Mouse (Mus musculus) liver, embryonic 12.5 days (tissue): ENCODE data around the gene Cldn16. TPM values are rescaled to one million over a fixed set of nuclear protein-coding genes. Genes with fewer than 3 reads are reported as not detected.

ENCODE experiments used
- ATAC-seq: fragments of 200-750 bp; cut with Nextera tagmentation; 2 replicates; pipeline ENCODE4 v1.8.0; 2017; ENCODE audit warnings: moderate number of reproducible peaks, mild to moderate bottlenecking, moderate library complexity
- H3K27ac ChIP-seq: fragments of 300-500 bp; sonication (generic); 2 replicates; pipeline ENCODE4 v1.5.1; 2016; ENCODE audit warnings: mild to moderate bottlenecking
- H3K27me3 ChIP-seq: fragments of 300-500 bp; sonication (generic); replicated peaks from 2 replicates; pipeline ENCODE4 v1.6.1; 2016; ENCODE audit warnings: mild to moderate bottlenecking, moderate library complexity
- H3K36me3 ChIP-seq: fragments of 300-500 bp; sonication (generic); 2 replicates; pipeline ENCODE4 v1.6.1; 2016; ENCODE audit warnings: mild to moderate bottlenecking, moderate library complexity
- H3K4me1 ChIP-seq: fragments of 300-500 bp; sonication (generic); 2 replicates; pipeline ENCODE4 v1.6.1; 2016
- H3K4me2 ChIP-seq: fragments of 300-500 bp; sonication (generic); 2 replicates; pipeline ENCODE4 v1.6.1; 2016; ENCODE audit warnings: mild to moderate bottlenecking, moderate library complexity
- H3K4me3 ChIP-seq: fragments of 300-500 bp; sonication (generic); 2 replicates; pipeline ENCODE4 v1.5.1; 2016; ENCODE audit warnings: mild to moderate bottlenecking, moderate library complexity
- H3K9ac ChIP-seq: fragments of 300-500 bp; sonication (generic); 2 replicates; pipeline ENCODE4 v1.6.1; 2016; ENCODE audit warnings: mild to moderate bottlenecking, moderate library complexity
- H3K9me3 ChIP-seq: fragments of 300-500 bp; sonication (generic); replicated peaks from 2 replicates; pipeline ENCODE4 v1.6.1; 2016; ENCODE audit warnings: mild to moderate bottlenecking, moderate library complexity
- WGBS: fragments of 180-500 bp; shearing (Covaris S2); methylation state at CpG from one replicate; pipeline ENCODE4 v1.1.7; 2016; ENCODE audit not compliant: insufficient replicate concordance; 5-methylcytosine and 5-hydroxymethylcytosine counted together
- polyA plus RNA-seq: library from polyadenylated mRNA; unstranded; fragments of >200 nt; fragmentation: Nextera tagmentation; extraction: Ambion mirVana; gene quantifications from 2 replicates; pipeline ENCODE4 v1.2.1, GENCODE M21; 2016

The Cldn16 gene
- not detected in 2 replicates for polyA plus RNA-seq

DNA sequence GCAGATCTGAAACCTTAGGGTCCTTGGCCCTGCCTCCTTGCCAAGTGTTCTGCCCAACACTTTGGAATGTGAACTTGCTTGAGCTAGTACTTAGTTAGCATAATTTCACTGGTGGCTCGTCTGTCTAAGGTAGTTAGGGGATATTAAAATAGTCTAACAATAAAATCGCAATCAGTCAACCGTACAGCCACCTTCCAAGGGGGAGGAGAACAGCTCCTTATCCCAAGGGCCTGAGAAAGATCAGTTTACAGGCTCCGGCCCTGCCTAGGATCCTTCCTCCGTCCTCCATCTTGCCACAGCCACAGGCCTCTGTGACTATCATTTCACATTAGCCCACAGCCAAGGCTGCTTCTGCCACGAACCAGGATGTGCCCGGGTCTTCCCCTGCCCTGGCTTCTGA is at the start of gene Cldn16:
Gene Cldn16, plus strand, starts transcription at position 301 of the 400 bp plus-strand sequence.
- H3K4me3 ChIP-seq = no peak within 1 kb of the TSS
- H3K36me3 ChIP-seq = no peaks in the 10 kb centered on the region
- 70% methylated on average over 7 of the region's 7 CpGs for WGBS
- no peak for ATAC-seq
- no peaks in the 10 kb centered on the region for H3K4me1 ChIP-seq
- no peak within 1 kb of the TSS for H3K4me2 ChIP-seq
- H3K9me3 ChIP-seq = no peaks in the 10 kb centered on the region
- no peaks in the 10 kb centered on the region for H3K27me3 ChIP-seq
- H3K27ac ChIP-seq = no peak within 1 kb of the TSS
- H3K9ac ChIP-seq = no peak within 1 kb of the TSS

DNA sequence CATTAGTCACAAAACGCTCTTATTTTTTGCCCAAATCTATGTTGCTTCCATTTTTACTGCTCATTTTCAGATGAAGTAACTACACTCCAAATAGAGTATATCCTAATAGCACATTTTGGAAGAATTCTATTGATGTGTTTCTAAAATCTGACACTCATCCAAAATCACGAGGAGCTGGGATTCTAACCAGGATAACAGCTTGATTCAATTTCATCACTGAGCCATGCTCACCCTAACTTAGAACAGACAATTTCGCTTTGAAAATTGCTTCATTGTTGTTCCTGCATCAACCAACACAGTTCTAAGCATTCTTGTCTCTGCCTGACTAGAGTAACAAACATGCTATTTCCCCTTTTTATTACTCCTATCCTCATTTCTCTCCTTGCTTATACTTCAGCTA is 44.3 kb upstream of the Cldn16 start:
- ATAC-seq = no peak
- no peaks in the 10 kb centered on the region for H3K4me1 ChIP-seq
- 63% methylated on average over 3 of the region's 3 CpGs for WGBS

DNA sequence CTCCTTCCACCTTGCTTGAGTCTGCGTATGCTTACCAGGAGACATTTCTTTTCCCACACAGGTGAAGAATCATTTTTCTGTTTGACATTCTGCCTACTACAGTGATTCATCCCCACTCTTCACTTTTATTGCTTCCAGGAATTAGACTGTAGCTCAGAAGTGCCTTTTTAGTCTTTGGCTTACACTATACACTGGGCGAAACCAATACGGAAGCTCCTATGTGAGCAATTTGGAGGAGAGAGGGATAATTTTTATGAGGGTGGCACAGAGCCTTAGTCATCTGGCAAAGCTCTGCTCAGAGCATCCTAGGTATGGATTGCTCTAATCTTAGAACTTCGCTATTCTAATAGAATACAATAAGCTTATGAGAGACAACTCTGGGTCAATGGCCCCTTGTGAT is 40.9 kb upstream of the Cldn16 start:
- Histone ChIP-seq H3K27me3 (no peaks in the 10 kb centered on the region), H3K4me1 (no peaks in the 10 kb centered on the region), H3K36me3 (no peaks in the 10 kb centered on the region), H3K4me2 (no peak overlapping the region), H3K9ac (no peak overlapping the region), H3K27ac (no peak overlapping the region), H3K9me3 (no peaks in the 10 kb centered on the region), H3K4me3 (no peak overlapping the region)
- 73% methylated on average over 4 of the region's 4 CpGs for WGBS
- ATAC-seq = no peak

More for the DNA sequence above, 44.3 kb upstream of the Cldn16 start:
- Histone ChIP-seq H3K4me2 (no peak overlapping the region), H3K4me3 (no peak overlapping the region), H3K27me3 (no peaks in the 10 kb centered on the region), H3K36me3 (no peaks in the 10 kb centered on the region), H3K27ac (no peak overlapping the region), H3K9ac (no peak overlapping the region), H3K9me3 (no peaks in the 10 kb centered on the region)

DNA sequence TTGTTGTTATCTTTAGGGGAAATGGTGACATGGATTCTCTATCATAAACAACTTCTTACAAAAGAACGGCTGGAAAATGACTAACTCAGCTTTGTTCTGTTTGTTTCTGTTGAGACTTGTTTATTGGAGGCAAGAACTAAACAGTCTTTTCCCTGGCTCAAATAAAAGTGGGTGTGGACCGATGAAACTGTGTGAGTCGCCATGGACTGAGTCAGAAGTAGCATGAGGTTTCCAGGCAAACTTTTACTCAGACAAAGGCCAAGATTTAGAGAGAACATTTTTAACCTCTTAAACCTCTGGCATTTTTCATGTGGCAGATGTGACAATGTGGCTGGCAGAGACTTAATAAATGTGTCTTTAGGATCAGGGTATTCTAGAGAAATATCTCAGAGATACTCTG is 32.7 kb upstream of the Cldn16 start:
- no peaks in the 10 kb centered on the region for H3K27me3 ChIP-seq
- H3K27ac ChIP-seq = no peak overlapping the region
- H3K4me2 ChIP-seq = no peak overlapping the region
- no peaks in the 10 kb centered on the region for H3K4me1 ChIP-seq
- no peaks in the 10 kb centered on the region for H3K9me3 ChIP-seq
- H3K4me3 ChIP-seq = no peak overlapping the region
- WGBS = 61% methylated on average over 3 of the region's 3 CpGs
- no peaks in the 10 kb centered on the region for H3K36me3 ChIP-seq
- no peak for ATAC-seq
- no peak overlapping the region for H3K9ac ChIP-seq

DNA sequence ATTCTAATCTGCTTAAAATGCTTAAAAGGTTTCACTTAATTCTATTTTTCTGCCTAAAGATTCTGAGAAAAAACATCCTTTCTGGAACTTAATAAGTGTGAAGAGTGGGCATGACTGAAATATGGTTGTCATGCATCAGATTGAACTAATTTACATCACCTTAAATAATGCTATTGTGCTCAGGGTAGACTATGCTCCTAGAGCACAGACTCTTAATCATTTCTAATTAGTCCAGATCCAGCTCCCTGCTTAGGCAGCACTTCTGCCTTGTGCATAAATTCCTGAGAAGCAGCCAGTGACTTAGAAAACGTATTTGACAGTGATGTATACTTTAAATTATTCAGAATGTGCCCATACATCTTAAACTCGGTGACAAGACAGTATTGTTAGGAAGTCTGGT is 29.4 kb upstream of the Cldn16 start:
- H3K27me3 ChIP-seq = no peaks in the 10 kb centered on the region
- H3K36me3 ChIP-seq = no peaks in the 10 kb centered on the region
- no peaks in the 10 kb centered on the region for H3K9me3 ChIP-seq
- no peak overlapping the region for H3K4me2 ChIP-seq
- no peak overlapping the region for H3K4me3 ChIP-seq
- WGBS = 43% methylated on average over 2 of the region's 2 CpGs
- no peak for ATAC-seq
- no peaks in the 10 kb centered on the region for H3K4me1 ChIP-seq
- no peak overlapping the region for H3K9ac ChIP-seq
- H3K27ac ChIP-seq = no peak overlapping the region

DNA sequence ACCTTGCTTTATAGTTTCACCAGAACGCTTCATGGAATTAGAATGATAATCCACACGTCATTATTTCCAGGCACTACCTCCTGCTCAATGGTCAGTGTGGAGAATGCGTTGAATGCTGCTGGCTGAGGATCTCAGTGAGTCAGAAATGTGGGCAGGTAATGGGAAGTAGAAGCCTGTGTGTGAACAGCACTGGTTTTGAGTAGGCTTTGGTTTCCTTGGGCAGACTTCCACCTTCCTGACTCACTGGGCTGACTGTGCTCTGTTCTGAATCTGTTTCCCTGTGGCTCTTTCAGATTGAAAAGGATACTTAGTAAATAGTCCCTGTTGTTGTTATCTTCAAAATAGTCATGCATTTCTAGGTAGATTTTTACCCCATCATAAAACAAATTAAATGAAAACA is 22.9 kb upstream of the Cldn16 start:
- Histone ChIP-seq H3K4me2 (no peak overlapping the region), H3K4me1 (no peaks in the 10 kb centered on the region), H3K9ac (no peak overlapping the region), H3K36me3 (no peaks in the 10 kb centered on the region), H3K4me3 (no peak overlapping the region), H3K9me3 (no peaks in the 10 kb centered on the region), H3K27ac (no peak overlapping the region), H3K27me3 (no peaks in the 10 kb centered on the region)
- ATAC-seq = no peak
- 67% methylated on average over 3 of the region's 3 CpGs for WGBS

DNA sequence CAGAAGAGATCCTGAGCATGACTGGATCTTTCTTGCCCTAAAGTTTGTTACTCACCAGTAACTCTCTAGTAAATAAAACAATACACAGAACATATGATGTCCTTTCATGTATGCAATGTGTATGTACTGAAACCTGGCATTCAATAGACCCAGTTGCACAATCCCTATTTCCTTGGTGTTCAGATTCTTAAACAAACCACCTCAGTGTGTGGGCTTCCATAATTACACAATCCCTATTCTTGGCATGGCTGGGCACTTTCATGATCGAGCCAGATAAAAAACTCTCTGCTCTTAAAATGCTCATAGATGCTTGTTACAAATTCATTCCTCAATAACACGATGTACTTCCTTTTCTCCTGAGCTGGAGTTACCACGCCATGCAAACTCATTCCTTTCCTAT is 21.8 kb upstream of the Cldn16 start:
- H3K27me3 ChIP-seq = no peaks in the 10 kb centered on the region
- 55% methylated on average over 3 of the region's 3 CpGs for WGBS
- no peaks in the 10 kb centered on the region for H3K9me3 ChIP-seq
- H3K4me1 ChIP-seq = no peaks in the 10 kb centered on the region
- H3K9ac ChIP-seq = no peak overlapping the region
- no peak overlapping the region for H3K27ac ChIP-seq
- no peaks in the 10 kb centered on the region for H3K36me3 ChIP-seq
- H3K4me2 ChIP-seq = no peak overlapping the region
- no peak for ATAC-seq
- H3K4me3 ChIP-seq = no peak overlapping the region

DNA sequence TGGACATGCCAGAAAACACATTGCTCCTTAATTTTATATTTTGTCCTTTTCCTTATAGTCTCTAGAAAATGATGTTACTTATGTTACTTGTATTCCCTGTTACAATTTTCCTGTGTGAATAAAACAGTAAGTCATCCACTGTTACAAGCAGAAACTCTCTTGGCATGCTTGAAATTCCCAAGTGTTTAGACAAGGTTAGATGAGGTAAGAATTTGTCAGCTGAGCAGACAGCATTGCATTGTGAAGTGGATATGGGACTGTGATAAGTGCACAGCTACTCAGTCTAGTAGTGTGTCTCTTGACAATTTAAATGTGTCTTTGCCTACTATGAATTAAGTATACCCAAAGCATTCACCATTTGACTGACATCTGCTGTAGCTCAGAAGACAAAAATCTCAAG is 18.1 kb upstream of the Cldn16 start:
- no peak overlapping the region for H3K9ac ChIP-seq
- H3K4me1 ChIP-seq = no peaks in the 10 kb centered on the region
- H3K27me3 ChIP-seq = no peaks in the 10 kb centered on the region
- no peak overlapping the region for H3K4me3 ChIP-seq
- H3K36me3 ChIP-seq = no peaks in the 10 kb centered on the region
- H3K4me2 ChIP-seq = no peak overlapping the region
- no peaks in the 10 kb centered on the region for H3K9me3 ChIP-seq
- ATAC-seq = no peak
- no peak overlapping the region for H3K27ac ChIP-seq

DNA sequence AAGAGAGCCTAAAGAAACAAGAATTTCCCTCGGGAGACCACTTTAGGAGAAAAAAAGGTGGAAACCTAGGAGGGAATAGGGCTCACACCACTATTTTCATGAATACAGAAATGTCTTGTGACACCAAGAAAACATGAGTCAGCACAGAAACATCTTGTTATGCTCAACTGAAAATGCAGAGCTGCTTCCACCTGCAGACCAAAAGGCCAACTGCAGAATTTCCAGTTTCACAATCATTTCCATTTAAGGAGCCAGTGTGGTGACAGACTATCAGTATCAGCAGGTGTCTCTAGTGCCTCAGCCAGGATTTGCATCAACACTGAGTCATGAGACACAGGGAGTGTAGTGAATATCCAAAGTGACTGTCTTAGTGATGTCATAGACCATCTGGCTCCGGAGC is 15.3 kb upstream of the Cldn16 start:
- Histone ChIP-seq H3K36me3 (no peaks in the 10 kb centered on the region), H3K4me3 (no peak overlapping the region), H3K4me1 (no peaks in the 10 kb centered on the region), H3K4me2 (no peak overlapping the region), H3K9ac (no peak overlapping the region), H3K27ac (no peak overlapping the region), H3K9me3 (no peaks in the 10 kb centered on the region), H3K27me3 (no peaks in the 10 kb centered on the region)
- WGBS = 42% methylated on average over 2 of the region's 2 CpGs
- no peak for ATAC-seq

DNA sequence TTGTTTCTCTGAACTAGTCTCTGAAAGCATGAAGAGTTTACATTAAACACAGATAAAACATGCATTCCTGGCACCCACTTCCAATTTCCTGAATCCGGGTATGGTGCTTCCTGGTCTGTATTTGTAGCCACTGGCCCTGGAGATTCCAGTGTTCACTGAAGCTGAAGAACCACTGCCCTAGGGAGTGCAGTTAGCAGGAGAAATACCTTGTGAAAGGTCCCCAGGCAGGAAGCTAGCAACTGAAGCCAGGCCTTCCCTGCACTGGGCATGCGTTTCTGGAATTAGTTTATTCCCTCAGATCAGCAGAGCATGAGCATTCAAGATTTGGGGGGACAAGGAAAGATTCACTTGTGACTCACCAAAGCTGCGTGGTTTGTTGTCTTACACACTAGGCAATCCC is 8.8 kb upstream of the Cldn16 start:
- Histone ChIP-seq H3K27me3 (no peaks in the 10 kb centered on the region), H3K9me3 (no peaks in the 10 kb centered on the region), H3K9ac (no peak overlapping the region), H3K27ac (no peak overlapping the region), H3K36me3 (no peaks in the 10 kb centered on the region), H3K4me2 (no peak overlapping the region), H3K4me1 (no peaks in the 10 kb centered on the region), H3K4me3 (no peak overlapping the region)
- no peak for ATAC-seq
- WGBS = 59% methylated on average over 3 of the region's 3 CpGs

DNA sequence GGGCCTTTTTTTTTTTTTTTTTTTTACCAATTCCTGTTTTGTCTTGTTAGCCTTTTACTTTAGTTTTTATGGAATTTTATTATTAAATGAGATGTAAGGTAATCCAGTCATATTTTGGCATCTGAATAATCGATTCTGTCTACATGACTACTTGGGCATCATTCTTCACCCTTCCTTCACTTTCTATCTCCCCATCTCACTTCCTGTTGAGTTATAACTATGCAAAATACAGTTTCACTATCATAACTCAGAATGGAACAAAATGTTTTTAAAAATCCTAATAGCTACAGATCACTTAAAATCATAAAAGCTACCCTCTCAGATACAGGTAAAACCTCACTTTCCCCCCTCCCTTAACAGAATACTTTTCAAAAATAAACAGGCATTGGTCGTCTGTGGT is 6.8 kb upstream of the Cldn16 start:
- H3K4me1 ChIP-seq = no peaks in the 10 kb centered on the region
- H3K9me3 ChIP-seq = no peaks in the 10 kb centered on the region
- no peak overlapping the region for H3K27ac ChIP-seq
- 72% methylated on average over 2 of the region's 2 CpGs for WGBS
- no peak overlapping the region for H3K4me2 ChIP-seq
- H3K4me3 ChIP-seq = no peak overlapping the region
- ATAC-seq = no peak
- H3K36me3 ChIP-seq = no peaks in the 10 kb centered on the region
- no peak overlapping the region for H3K9ac ChIP-seq
- H3K27me3 ChIP-seq = no peaks in the 10 kb centered on the region

DNA sequence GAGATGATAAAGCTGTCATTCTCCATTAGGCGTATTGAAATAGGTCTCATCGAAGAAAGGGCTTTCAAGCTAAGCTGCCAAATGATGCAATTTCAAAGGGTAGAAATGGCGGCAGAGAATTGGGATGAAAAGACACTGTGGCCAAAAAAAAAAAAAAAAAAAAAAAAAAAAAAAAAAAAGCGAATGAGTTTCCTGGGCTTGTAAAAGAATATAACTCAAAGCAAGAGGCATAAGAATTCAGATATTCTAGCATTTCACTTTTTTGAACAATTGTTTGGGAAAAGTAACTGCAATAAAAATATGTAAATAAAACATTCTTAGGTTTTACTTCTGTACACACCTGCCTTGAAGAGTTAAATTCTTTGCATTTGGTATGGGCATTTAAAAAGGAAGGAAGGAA is 3.6 kb downstream of the Cldn16 start:
- H3K4me1 ChIP-seq = no peaks in the 10 kb centered on the region
- H3K27ac ChIP-seq = no peak overlapping the region
- H3K9me3 ChIP-seq = no peaks in the 10 kb centered on the region
- no peak overlapping the region for H3K4me3 ChIP-seq
- no peak overlapping the region for H3K4me2 ChIP-seq
- no peaks in the 10 kb centered on the region for H3K36me3 ChIP-seq
- H3K9ac ChIP-seq = no peak overlapping the region
- WGBS = 68% methylated on average over 4 of the region's 4 CpGs
- no peaks in the 10 kb centered on the region for H3K27me3 ChIP-seq
- no peak for ATAC-seq

DNA sequence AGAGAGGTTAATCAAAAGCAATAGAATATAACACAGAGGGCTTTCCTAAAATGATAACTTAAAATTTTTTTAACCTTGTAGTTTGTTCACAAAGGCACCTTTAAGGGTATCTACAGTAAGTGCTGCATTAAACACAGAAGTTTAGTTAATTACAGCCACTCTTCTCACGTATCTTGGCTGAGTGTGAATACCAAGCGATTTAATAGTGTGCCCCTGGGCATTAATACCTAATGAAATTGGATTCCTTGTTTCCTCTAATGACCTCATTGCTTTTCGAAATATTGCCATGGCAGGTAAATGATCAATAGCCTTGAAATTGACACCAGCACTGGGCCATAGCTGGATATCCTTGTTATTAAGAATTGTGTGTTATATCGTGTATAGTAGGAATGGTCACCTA is 8.3 kb downstream of the Cldn16 start:
- Histone ChIP-seq H3K4me1 (no peaks in the 10 kb centered on the region), H3K9ac (no peak overlapping the region), H3K36me3 (no peaks in the 10 kb centered on the region), H3K4me2 (no peak overlapping the region), H3K27me3 (no peaks in the 10 kb centered on the region), H3K4me3 (no peak overlapping the region), H3K27ac (no peak overlapping the region), H3K9me3 (no peaks in the 10 kb centered on the region)
- WGBS = 70% methylated on average over 4 of the region's 4 CpGs
- no peak for ATAC-seq
